Mouse (Mus musculus): Measurements from ENCODE around the gene Gga1.
"Not testable (repeated sequence)": the region's sequence is repeated elsewhere in the genome, so short reads cannot be mapped to it uniquely, and the experiment has no call there.

The Gga1 gene

DNA sequence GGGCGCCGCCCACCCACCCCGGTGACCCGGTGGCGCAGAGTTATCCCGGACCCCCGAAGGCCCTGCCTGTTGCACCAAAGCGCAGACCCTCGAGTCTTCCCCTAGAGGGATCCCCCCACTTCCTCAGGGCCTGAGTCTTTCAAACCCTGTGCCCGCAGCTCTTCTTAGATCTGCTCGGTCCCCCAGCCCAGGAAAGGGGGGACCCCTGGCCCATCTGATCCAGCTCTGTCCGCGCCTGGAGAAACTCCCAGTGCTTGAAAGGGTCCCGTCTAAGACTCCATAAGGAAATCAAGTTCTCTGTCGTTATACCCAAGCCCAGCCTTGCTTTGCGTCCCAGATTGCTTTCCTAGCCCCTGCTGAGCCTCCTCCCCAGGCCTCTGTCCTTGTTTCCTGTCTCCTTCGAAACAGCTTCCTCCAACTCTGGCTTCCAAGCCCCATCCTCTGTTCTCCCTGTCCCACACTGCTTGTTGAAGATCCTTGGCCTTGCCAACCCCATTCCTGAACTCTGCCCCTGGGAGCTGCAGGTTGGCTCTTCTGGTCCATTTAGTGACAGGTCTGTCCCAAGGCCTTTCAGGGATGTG lies 910 bp downstream of the Gga1 start:
- DNase-seq = no peak

DNA sequence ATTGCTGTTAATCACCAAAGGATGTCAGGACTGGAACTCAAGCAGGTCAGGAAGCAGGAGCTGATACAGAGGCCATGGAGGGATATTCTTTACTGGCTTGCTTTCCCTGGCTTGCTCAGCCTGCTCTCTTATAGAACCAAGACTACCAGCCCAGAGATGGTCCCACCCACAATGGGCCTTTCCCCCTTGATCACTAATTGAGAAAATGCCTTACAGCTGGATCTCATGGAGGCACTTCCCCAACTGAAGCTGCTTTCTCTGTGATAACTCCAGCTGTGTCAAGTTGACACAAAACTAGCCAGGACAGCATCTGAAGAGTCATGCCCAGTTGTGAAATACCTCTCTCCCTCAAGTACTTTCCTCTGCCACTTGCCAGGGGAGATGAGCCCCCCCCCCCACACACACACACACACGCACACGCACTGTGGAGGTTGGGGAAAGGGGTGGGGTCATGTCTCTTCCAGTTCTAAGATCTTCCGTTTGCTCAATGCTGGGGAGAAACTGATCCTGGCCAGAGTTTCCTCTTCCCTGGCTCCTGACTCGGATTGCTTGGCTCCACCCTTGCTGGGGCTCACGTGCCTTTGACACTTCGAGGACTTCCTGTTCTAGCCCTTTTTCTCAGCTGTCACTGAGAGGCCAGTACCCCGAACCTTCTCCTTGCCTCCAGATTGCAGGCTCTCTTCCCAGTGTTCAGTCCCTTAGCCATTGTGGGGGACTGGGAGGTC lies 2.0 kb downstream of the Gga1 start:
- not testable (repeated sequence) for DNase-seq

DNA sequence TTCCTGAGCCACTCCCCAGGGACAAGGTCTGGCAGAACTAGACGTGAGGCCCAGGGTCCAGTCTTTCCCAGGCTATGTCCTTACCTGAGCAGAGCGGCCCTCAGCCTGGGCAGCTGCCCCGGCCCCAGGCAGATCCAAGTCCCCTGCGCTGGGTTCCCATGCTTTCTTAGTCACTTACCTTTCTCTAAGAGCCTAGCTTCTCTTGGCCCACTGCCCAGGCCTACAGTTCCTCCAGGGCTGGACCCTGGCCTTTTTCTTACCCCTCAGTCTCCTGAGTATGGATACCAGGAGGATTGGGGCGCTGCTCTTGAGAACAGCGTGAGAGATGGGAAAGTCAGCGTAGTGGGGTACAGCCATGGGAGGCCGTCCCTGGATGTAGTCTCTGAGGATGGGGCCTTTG lies 3.4 kb downstream of the Gga1 start:
- no peak for DNase-seq

DNA sequence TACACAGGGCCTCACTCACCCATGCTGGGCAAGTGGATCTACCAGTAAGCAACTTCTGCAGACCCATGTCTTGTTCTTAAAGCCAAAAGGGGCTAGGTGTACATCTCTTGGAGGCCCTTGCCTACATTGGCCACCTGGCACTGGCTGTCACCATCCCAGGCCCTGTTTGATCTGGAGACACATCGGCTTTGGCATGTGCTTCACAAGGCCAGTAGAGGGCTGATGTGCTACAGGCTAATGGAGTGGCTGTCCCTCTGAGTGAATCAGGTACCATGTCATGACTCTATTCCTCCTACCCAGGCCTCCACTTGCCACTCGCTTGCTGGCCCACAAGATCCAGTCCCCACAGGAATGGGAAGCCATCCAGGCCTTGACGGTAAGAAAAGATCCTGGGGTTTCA lies 4.8 kb downstream of the Gga1 start:
- DNase-seq = no peak

DNA sequence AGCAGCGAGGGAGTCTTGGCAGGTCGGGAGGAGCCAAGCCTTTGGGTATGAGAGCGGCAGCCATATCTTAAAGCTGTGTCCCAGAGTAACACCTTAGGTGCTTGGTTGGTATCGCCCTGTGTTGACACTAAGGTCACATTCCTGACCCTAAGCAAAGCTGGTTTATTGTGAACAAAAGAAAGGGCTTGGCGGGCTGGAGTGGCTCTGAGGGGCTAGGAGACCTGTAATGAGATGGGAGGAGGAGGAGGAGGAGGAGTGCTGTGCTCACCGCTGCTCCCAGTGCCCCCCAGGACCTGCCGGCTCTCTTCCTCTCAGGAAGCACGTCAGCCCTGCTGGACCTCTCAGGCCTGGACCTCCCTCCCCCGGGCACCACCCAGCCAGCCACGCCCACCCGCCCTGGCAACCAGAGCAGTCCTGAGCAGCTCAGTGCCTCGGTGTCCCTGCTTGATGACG lies 12.4 kb downstream of the Gga1 start:
- DNase-seq = no peak

DNA sequence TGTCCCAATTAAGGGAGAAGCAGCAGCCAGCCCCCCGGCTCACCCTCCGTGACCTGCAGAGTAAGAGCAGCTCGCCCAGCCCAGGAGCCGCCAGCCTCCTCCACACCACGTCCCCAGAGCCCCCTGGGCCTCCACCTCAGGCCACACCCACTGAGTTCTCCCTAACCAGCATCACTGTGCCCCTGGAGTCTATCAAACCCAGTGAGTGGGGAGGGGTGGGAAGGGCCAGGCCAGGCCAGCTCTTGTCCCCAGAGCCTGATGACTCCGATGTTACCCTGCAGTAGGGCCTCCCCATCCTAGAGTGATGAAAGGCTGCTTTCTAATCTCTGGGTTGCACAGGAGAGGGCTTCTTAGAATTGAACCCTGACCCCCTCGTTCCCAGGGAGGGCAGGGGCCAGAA lies 15.4 kb downstream of the Gga1 start:
- DNase-seq = no peak

DNA sequence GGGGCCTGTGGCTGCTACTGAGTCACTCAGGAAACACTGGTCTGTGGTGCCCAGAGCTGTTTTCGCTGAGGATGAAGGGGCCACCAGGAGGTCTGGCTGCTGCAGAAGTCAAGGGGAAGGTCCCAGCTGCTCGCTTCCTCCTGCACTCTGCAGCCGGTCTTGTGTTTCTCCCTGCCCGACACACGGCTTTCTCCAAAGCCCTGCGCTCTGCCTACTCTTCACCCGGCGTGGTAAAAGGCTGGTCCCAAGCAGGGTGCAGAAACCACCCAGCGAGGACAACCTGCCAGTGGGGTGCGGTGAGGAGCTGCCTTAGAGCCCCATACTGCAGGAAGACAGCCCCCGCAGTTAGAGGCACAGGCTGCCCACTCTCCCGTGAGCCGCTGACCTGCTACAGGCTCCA lies 17.7 kb downstream of the Gga1 start:
- no peak for DNase-seq

DNA sequence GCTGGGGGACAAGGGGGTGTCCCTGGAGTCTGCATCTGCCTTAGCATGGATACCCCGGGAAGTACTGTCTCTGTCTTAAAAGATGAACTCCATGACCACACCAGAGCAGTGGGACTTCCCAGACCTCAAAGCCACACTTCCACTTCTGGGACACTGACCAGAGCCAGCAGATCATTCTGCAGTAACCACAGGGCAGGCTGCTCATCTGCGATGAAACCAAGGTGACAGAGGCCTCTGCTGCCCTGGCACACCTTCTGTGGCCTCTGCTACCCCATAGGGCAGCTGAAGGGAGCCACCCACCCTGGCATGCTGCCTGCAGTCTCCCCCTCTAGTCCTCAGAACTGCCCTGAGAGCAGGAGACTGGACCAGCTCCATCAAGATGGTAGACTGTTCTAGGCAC lies 18.8 kb downstream of the Gga1 start:
- DNase-seq = no peak

DNA sequence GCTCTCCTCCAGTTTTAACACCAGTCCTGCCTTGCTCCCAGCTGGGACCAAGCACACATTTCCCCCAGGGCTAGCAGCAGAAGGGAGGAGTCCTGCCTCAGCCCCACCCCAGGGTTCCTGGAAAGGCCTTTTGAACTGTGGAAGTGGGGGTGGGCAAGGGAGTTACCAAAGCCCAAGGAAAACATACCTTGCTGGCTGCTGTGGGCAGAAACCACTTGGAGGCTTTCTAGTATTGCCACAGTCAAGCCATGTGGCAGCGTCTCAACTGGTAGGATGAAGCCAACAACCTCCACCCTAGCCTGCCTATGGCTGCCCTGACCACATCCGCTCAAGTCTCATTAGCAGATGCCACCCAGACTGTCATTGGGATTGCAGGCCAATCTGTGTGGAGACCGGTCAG lies 19.2 kb downstream of the Gga1 start:
- DNase-seq = no peak

DNA sequence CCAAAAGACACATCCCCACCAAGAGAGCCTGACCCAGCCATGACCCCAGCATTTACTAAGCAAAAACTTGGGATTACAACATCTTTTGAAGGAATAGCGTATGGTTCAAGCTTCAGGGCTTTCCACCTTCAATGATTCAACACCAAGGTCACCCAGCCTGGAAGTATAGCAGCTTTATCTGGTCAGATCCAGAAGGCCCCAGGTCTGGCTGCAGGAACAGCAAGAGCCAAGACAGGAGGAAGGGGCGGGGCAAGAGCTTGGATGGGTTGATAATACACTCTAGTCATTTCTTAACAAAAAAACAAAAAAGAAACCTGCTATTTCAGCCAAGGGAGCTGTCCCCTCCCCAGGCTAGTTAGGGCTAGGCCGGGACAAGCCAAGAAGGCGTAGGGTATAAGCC lies 20.5 kb downstream of the Gga1 start:
- no peak for DNase-seq

DNA sequence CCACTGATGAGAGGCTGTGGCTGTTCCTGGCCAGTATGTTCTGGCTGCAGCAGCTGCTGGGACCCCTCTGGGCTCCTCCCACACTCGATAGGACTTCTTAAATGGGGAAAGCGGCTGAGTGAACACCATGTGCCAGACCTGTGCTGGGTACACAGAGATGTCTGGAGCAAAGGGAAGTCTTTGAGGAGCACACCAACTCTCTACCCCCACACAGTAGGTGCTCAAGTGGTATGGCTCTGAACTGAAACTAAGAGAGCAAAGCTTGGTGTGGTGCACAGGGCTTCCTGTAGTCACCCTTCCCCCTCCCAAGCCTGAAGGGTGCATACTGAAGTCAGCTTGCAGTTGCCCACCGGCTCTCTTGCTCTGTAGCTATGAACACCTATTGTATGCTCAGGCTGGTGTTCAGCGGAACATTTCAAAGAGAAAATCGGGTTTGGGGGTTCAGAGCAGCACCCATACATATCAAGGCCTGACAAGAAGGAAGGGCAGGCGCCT lies 21.6 kb downstream of the Gga1 start:
- DNase-seq = no peak

DNA sequence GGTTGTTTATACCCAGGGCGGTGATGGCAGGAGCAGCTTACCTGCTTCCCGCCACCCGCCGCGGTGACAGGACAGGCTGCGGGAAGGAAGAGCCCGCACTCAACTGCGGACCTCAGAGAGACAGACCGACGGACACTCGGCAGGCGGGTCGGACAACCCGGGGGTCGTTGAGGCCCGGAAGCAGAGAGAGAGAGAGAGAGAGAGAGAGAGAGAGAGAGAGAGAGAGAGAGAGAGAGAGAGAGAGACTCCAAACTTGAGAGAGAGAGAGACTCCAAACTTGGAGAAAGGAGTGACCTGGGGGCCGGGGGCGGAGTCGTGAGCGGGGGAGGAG lies 22.4 kb downstream of the Gga1 start, which contains the start of gene Gm49510:
Gm49510 (plus strand) TSS at position 259 of the 331 bp plus-strand sequence.
- DNase-seq = no peak

DNA sequence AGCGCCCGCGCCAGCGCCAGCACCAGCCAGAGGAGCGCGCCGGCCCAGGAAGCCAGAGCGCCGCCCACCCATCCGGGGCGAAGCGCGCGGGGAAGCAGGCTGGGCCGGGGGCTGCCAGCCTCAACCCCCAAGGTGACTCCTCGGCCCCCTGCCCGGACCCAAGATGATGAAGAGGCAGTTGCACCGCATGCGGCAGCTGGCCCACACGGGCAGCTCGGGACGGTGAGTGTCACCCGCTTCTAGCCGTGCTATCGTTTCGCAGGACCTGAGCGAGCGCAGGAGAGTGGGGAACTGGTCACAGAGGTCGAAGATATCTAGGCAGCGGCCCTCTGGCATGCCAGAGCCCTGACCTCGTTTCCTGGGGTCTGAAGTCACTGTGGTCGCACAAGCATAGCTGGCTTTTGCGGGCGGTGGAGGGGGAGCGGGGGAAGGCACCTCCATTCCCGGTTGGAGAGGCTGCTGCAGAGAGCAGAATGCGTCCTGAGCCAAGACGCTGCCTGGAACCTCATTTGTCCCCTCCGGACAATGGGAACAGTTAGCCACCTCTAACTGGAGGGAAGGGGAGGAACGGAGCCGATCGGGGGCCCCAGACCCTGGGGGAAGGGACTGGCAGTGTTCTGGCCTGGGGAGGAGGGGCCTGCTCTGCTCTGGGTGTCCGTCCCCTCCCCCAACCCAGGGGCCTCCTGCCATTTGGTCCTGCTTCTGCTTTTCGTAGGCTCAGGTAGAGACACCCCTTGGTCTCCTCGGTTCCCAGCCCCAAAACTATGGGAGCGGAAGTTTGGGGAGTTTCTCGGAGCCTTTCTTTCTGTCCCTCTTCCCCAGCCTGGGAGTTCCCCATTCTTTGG lies 23.0 kb downstream of the Gga1 start, which contains the start of gene Sh3bp1:
Sh3bp1 (plus strand) TSS at position 29 of the 845 bp plus-strand sequence.
- peak; percentile 68 for DNase-seq

DNA sequence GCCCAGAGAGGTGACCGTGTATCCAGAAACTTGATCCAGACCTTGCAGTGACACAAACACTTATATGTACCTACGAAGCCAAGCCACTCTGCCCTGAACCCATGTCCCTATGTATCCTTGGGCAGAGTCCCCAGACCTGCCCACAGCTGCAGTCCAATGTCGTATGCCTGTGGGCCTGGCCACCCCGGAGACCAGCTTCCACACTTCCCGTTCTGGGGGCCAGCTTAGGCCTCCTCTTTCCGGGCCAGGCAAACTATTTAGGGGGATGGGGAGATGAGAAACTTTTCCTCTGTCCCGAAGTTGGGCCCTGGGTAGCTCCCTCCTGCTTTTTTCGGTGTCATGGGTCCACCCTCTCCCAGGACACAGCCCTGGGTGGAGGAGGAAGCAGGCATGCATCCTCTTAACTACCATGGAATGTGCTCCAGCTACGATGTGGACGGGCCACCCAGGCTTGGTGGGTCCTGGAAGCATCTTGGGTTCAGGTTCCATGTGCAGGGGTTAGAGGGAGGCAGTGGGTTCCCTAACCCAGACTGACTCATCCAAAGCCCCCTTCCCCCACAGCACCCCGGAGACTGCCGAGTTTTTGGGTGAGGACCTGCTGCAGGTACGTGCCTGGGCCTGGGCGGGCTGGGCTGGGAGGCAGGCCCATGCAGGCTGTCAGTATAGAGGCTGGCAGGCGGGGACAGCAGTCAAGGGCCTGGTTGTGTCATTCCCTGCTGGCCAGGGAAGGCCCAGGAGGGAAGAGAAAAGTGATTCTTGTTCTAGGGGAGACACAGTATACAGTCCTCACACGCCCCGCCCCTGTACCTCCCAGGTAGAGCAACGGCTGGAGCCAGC lies 23.8 kb downstream of the Gga1 start:
- DNase-seq = no peak

DNA sequence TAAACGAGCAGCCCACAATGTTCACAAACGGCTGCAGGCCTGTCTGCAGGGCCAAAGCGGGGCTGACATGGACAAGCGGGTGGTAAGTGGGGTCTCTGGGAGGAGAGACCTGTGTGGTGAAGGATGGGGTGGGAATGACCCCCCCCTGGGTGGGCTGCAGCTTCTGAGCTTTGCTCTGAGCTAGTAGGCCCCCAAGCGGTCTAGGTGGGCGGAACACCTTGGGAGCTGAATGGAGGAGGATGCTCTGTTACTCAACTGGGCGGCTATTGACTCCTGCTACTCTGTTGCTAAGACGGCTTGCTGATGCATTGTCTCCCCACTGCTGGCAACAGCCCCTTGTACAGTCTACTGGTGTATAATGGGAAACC lies 24.4 kb downstream of the Gga1 start:
- DNase-seq = no peak

DNA sequence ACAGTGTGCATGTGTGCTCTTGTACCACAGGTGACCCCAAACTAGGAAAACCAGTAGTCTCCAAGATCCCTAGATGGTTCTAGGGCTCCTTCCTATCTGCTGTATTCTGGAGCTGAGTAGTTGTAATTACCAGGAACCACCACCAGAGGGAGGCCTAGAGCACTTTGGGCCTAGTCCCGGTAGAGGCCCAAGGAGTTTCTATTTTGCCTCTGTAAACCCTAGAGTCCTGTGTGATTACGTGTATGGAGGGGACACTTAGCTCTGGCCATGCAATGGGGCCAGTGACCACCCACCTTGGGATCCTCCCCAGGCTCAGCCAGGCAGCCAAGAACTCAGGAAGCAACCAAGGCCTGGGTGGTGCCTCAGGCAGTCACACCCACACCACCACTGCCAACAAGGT lies 26.3 kb downstream of the Gga1 start:
- DNase-seq = peak; percentile 75

DNA sequence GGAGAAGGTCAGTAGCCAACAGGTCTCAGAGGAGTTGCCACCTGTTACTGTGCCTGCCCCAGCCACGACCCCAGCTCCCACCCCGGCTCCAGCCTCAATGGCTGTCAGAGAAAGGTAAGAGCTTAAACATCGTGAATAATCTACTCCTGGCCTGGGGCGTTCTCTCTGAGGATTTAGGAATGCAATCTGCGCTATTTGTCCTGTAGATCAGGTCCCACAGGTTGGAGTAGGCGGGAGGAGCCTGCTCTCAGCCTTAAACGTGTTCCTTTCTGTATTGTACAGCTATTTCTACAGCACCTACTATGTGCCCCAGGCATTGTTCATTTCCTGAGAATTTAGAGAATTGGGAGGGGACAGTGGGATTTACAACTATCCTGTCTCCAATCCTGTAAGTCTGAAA lies 31.4 kb downstream of the Gga1 start:
- no peak for DNase-seq

DNA sequence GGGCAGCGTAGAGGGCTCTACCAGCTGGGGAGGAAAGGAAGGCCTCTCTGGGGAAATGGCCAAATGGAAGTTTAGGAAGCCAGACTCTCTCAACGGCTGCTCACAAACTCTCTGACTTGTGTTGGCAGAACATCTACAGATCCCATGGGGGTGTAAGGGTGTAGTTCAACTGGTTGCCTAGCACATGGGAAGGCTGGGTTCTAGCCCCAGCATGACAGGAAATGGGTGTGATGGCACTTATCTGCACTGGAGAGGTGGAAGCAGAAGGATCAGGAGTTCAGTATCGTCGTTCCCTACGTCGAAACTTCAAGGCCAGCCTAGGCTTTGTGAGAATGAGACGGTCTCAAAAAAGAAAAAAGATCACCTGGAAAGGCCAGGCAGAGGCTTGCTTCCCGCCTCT lies 32.0 kb downstream of the Gga1 start:
- DNase-seq = no peak

DNA sequence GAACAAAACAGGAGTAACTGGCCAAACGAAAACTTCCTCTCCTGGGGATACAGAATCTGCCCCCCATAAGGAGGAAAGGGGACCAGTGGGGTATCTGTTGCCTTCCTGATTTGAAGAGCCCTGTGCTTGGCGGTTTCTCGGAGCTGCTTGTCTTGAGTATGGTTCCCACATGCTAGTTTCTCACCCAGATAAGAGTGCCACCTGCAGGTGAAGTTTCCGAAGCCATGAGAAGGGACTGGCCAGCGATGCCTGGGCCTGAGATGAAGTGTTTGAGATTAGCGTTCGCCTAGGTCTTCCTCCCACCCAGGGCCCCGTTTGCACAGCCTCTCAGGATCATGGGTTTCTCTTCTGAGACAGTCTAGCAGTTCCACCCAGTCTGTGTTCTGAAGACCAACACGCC lies 35.0 kb downstream of the Gga1 start:
- no peak for DNase-seq

DNA sequence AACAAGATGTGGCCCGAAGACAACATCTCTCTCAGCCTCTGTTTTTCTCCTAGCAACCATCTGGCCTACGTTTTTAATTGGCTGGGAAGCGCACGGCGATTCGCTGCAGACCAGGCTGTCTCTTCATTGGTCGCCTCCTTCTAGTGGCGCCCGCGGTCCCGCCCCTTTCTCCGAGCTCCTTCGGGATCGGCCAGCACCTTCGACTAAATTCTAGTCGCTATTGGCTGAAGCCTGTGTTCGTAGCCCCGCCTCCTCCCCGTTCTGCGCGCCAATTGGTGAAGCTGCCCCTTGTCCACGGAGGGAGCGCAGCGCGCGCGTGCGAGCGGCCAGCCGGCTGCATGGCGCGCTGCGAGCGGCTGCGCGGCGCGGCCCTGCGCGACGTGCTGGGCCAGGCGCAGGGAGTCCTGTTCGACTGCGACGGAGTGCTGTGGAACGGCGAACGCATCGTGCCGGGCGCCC lies 36.7 kb downstream of the Gga1 start, which contains the start of gene Pdxp:
Pdxp (plus strand) TSS at position 288 of the 459 bp plus-strand sequence.
- DNase-seq = peak; percentile 96

DNA sequence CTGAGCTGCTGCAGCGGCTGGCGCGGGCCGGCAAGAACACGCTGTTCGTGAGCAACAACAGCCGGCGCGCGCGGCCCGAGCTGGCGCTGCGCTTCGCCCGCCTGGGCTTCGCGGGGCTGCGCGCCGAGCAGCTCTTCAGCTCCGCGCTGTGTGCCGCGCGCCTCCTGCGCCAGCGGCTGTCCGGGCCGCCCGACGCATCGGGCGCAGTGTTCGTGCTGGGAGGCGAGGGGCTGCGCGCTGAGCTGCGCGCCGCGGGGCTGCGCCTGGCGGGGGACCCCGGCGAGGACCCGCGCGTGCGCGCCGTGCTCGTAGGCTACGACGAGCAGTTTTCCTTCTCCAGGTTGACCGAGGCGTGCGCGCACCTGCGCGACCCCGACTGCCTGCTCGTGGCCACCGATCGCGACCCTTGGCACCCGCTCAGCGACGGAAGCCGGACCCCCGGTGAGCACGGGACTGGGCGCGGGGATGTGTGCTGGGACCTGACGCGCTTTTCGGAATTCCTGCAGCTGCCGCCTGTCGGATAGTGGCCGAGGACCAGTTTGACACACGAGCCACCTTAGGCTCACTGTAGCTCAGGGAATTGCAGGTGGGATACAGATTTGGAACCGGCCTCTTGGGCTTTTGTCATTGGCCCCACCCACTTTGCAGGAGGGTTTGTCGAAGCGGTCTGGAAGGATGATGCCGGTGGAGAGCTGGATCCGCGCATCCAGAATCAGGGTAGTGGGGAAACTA lies 37.3 kb downstream of the Gga1 start:
- DNase-seq = no peak
